Mouse (Mus musculus) bone marrow macrophage, adult 2 months (primary cell): ENCODE measurements around the gene Acads. TPM values are rescaled to one million over a fixed set of nuclear protein-coding genes. Genes with fewer than 3 reads are reported as not detected.
A peak's percentile ranks its signal among the peaks of the same experiment; 100 is the strongest.

ENCODE experiments used
- H3K27ac ChIP-seq: 2 replicates; pipeline ENCODE4 v1.5.1; 2012; ENCODE audit warnings: low read depth, low read length; ENCODE audit not compliant: insufficient read depth
- H3K4me1 ChIP-seq: 2 replicates; pipeline ENCODE4 v1.6.1; 2012; ENCODE audit warnings: low read length; ENCODE audit not compliant: control insufficient read depth, insufficient read depth
- H3K4me3 ChIP-seq: 2 replicates; pipeline ENCODE4 v1.5.1; 2012; ENCODE audit warnings: mild to moderate bottlenecking, low read length, moderate library complexity; ENCODE audit not compliant: insufficient read depth
- CTCF ChIP-seq: IDR thresholded peaks from 2 replicates; pipeline ENCODE4 v1.5.1; 2012; ENCODE audit warnings: low read depth, mild to moderate bottlenecking, low read length, moderate library complexity
- POLR2A ChIP-seq: IDR thresholded peaks from 2 replicates; pipeline ENCODE4 v1.6.1; 2012; ENCODE audit warnings: mild to moderate bottlenecking, low read depth, low read length, borderline replicate concordance
- polyA plus RNA-seq: library from polyadenylated mRNA; stranded (reverse); fragments of >200 nt; gene quantifications from 2 replicates; pipeline ENCODE4 v1.2.4, GENCODE M21; 2012; ENCODE audit not compliant: missing spikeins, insufficient read depth, insufficient read length

Gene Acads
- polyA plus RNA-seq, 1 experiment = 22.3 TPM

GRCm38 (mm10) chr5:115099991-115100390, 19.2 kb downstream of the Acads start:
- peaks cover 4% of the 10 kb centered on the region for H3K4me1 ChIP-seq
- no peak overlapping the region for H3K4me3 ChIP-seq
- TF ChIP-seq POLR2A (no peak), CTCF (no peak)
- H3K27ac ChIP-seq = no peak overlapping the region

- Histone ChIP-seq H3K4me1 (peaks cover 4% of the 10 kb centered on the region), H3K27ac (no peak overlapping the region), H3K4me3 (no peak overlapping the region)
- TF ChIP-seq CTCF (no peak), POLR2A (no peak)
These were observed 19.6 kb downstream of the Acads start for GRCm38 (mm10) chr5:115099530-115099929.

- Histone ChIP-seq H3K27ac (no peak within 1 kb of the TSS), H3K4me3 (no peak within 1 kb of the TSS), H3K4me1 (peaks cover 8% of the 10 kb centered on the region)
- TF ChIP-seq POLR2A (no peak), CTCF (no peak)
These were observed 21.0 kb downstream of the Acads start, which contains the start of gene Gm10401 for GRCm38 (mm10) chr5:115098195-115098594. Gm10401 (minus strand) TSS chr5:115098295.

- Histone ChIP-seq H3K27ac (no peak overlapping the region), H3K4me1 (peaks cover 3% of the 10 kb centered on the region; the same call in 1 of the 2 replicates), H3K4me3 (no peak overlapping the region)
- TF ChIP-seq CTCF (no peak), POLR2A (no peak)
These were observed 27.4 kb downstream of the Acads start for GRCm38 (mm10) chr5:115091776-115092175.

GRCm38 (mm10) chr5:115091015-115091414, 28.1 kb downstream of the Acads start:
- TF ChIP-seq POLR2A (no peak), CTCF (no peak)
- H3K4me3 ChIP-seq = no peak overlapping the region
- H3K4me1 ChIP-seq = peaks cover 3% of the 10 kb centered on the region; the same call in 1 of the 2 replicates
- H3K27ac ChIP-seq = no peak overlapping the region

- Histone ChIP-seq H3K4me3 (no peak overlapping the region), H3K27ac (no peak overlapping the region), H3K4me1 (peaks cover 3% of the 10 kb centered on the region; the same call in 1 of the 2 replicates)
- TF ChIP-seq CTCF (peak; percentile 38), POLR2A (no peak)
These were observed 29.4 kb downstream of the Acads start for GRCm38 (mm10) chr5:115089592-115090268.

GRCm38 (mm10) chr5:115085675-115086074, 33.5 kb downstream of the Acads start:
- Histone ChIP-seq H3K4me3 (no peak overlapping the region), H3K27ac (no peak overlapping the region), H3K4me1 (no peaks in the 10 kb centered on the region)
- no peak for TF ChIP-seq POLR2A
- no peak for TF ChIP-seq CTCF

GRCm38 (mm10) chr5:115083492-115083891, 35.7 kb downstream of the Acads start:
- no peak overlapping the region for H3K4me3 ChIP-seq
- TF ChIP-seq POLR2A (no peak), CTCF (no peak)
- no peak overlapping the region for H3K27ac ChIP-seq
- H3K4me1 ChIP-seq = no peaks in the 10 kb centered on the region

GRCm38 (mm10) chr5:115081636-115082035, 37.5 kb downstream of the Acads start:
- no peak overlapping the region for H3K27ac ChIP-seq
- H3K4me3 ChIP-seq = no peak overlapping the region
- no peaks in the 10 kb centered on the region for H3K4me1 ChIP-seq
- TF ChIP-seq CTCF = no peak
- TF ChIP-seq POLR2A = no peak

- Histone ChIP-seq H3K4me1 (peaks cover 14% of the 10 kb centered on the region), H3K4me3 (no peak overlapping the region), H3K27ac (no peak overlapping the region)
- 0 out of 2 replicates have a peak, but pooled peaks have one; percentile 2 for TF ChIP-seq CTCF
- TF ChIP-seq POLR2A = no peak
These were observed 42.8 kb downstream of the Acads start for GRCm38 (mm10) chr5:115076144-115076901.
